Mouse (Mus musculus): ENCODE measurements around the gene Zbtb22. TPM values are rescaled to one million over a fixed set of nuclear protein-coding genes. Genes with fewer than 3 reads are reported as not detected.
A peak's percentile ranks its signal among the peaks of the same experiment; 100 is the strongest.
"Not testable (repeated sequence)": the region's sequence is repeated elsewhere in the genome, so short reads cannot be mapped to it uniquely, and the experiment has no call there.

Zbtb22 gene
- total RNA-seq, 1 experiment from 2014 or later, result 21.8 TPM

DNA sequence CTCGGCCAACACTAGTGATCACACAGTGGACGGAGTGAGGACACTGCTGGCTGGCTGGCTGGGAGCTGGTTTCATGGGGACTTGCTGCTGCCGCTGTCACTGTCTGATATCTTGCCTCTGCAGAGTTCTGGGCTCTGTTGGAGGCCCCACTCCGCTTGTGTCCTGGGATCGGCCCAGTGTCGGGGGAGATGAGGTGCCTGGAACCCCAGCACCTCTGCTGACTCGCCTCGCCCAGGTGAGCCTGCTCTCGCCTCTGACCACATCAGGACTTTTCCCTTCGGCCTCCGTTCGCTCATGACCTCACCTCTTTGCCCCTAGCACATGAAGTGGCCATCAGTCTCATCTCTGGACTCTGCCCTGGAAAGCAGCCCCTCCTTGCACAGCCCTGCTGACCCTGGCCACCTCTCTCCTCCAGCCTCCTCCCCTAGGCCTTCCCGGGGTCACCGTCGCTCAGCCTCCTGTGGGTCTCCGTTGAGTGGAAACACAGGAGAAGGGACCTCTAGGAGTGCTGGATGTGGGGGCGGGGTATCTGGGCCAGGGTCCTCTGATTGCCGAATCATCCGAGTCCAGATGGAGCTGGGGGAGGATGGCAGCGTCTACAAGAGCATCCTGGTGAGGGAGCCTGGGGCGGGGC is 19.8 kb downstream of the Zbtb22 start:
- ATAC-seq (replicated peaks; ENCODE audit: insufficient number of reproducible peaks, low FRiP score, low TSS enrichment, poor library complexity, severe bottlenecking), result no peak

DNA sequence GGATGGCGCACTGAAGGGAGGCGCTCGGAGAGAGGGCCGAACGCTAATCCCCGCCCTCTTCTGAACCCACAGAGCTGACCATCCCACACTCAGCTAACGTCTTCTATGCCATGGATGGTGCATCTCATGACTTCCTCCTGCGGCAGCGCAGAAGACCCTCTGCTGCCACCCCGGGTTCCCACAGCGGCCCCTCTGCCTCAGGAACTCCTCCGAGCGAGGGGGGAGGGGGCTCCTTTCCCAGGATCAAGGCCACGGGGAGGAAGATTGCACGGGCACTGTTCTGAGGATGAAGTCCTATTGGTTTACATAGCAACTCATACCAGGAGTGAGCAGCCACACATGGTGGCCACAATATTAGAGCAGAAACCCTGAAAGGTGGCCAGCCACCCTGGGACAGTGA is 21.3 kb downstream of the Zbtb22 start:
- no peak for ATAC-seq (replicated peaks; ENCODE audit: insufficient number of reproducible peaks, low FRiP score, low TSS enrichment, poor library complexity, severe bottlenecking)

GRCm38 (mm10) chr17:33938783-33939182 is 23.1 kb downstream of the Zbtb22 start:
- no peak for ATAC-seq (replicated peaks; ENCODE audit: insufficient number of reproducible peaks, low FRiP score, low TSS enrichment, poor library complexity, severe bottlenecking)

GRCm38 (mm10) chr17:33940206-33940805 is 24.6 kb downstream of the Zbtb22 start, which contains the start of the genes Pfdn6 and Wdr46:
TSS of gene Pfdn6 (minus strand) at chr17:33940343.
TSS of gene Wdr46 (plus strand) at chr17:33940660.
- ATAC-seq (replicated peaks; ENCODE audit: insufficient number of reproducible peaks, low FRiP score, low TSS enrichment, poor library complexity, severe bottlenecking), result peak; percentile 81

GRCm38 (mm10) chr17:33940981-33941380 is 25.3 kb downstream of the Zbtb22 start:
- no peak for ATAC-seq (replicated peaks; ENCODE audit: insufficient number of reproducible peaks, low FRiP score, low TSS enrichment, poor library complexity, severe bottlenecking)

GRCm38 (mm10) chr17:33941381-33941780 is 25.7 kb downstream of the Zbtb22 start:
- ATAC-seq (replicated peaks; ENCODE audit: insufficient number of reproducible peaks, low FRiP score, low TSS enrichment, poor library complexity, severe bottlenecking), result no peak

DNA sequence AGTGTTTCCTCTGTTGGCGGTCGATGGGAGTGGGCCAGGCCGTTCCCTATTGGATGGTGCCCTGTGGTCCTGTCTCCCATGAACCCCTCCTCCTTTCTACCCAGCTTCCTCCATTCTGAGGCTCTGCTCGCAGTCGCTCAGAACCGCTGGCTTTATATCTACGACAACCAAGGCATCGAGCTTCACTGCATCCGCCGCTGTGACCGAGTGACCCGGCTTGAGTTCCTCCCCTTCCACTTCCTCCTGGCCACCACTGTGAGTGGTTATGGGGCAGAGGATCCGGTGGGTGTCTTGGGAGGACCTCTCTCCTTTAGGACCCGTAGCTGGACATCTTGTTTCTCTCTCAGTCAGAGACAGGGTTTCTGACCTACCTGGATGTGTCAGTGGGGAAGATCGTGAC is 27.8 kb downstream of the Zbtb22 start:
- no peak for ATAC-seq (replicated peaks; ENCODE audit: insufficient number of reproducible peaks, low FRiP score, low TSS enrichment, poor library complexity, severe bottlenecking)

- ATAC-seq (replicated peaks; ENCODE audit: insufficient number of reproducible peaks, low FRiP score, low TSS enrichment, poor library complexity, severe bottlenecking), result no peak
Observed at GRCm38 (mm10) chr17:33947430-33948089, 31.9 kb downstream of the Zbtb22 start.

- no peak for ATAC-seq (replicated peaks; ENCODE audit: insufficient number of reproducible peaks, low FRiP score, low TSS enrichment, poor library complexity, severe bottlenecking)
Observed at GRCm38 (mm10) chr17:33948090-33948904, 32.6 kb downstream of the Zbtb22 start.

DNA sequence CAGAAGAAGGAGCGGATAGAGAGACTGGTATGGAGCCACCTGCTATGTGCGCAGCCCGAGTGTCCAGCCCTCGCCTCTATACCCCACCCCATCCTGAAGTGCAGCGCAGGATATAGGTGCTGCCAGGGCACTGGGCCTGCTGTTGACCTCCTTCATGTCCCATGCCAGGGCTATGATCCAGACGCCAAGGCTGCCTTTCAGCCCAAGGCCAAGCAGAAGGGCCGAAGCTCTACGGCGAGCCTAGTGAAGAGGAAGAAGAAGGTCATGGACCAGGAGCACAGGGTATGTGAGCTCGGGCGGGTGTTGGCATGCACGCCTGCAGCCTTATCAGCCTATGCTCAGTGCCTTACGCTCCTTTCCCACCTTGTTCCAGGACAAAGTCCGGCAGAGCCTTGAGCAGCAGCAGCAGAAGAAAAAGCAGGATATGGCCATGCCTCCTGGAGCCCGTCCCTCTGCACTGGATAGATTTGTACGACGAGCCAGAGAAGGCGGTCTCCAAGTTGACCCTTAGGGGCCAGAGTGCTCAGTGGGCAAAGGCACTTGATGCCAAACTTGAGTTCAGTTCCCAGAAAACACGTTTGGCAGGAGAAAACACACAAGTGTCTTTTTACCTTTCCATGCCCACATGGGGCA is 33.3 kb downstream of the Zbtb22 start:
- ATAC-seq (replicated peaks; ENCODE audit: insufficient number of reproducible peaks, low FRiP score, low TSS enrichment, poor library complexity, severe bottlenecking), result no peak

DNA sequence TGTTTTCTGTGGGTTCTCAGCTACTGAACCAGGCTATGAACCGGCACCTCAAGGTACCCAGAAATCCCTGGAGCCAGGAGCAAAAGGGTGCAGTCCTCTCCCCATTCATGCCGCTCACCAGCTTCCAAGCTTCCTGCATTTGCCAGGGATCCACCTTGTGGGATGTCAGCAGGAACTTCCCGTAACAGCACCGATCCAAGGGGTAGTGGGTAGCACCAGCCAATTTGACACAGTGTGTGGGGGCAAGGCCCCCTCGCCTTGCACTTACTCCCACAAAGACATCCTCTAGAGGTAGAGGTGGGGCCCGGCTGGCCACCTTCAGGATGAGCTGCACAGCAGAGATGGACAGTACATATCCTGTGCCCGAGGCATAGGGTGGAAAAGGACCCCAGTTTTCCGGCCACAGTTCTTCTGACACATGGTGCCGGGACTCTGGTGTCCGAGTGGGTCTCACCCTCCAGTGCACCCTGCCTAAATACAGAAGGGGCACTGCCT is 34.5 kb downstream of the Zbtb22 start:
- no peak for ATAC-seq (replicated peaks; ENCODE audit: insufficient number of reproducible peaks, low FRiP score, low TSS enrichment, poor library complexity, severe bottlenecking)

DNA sequence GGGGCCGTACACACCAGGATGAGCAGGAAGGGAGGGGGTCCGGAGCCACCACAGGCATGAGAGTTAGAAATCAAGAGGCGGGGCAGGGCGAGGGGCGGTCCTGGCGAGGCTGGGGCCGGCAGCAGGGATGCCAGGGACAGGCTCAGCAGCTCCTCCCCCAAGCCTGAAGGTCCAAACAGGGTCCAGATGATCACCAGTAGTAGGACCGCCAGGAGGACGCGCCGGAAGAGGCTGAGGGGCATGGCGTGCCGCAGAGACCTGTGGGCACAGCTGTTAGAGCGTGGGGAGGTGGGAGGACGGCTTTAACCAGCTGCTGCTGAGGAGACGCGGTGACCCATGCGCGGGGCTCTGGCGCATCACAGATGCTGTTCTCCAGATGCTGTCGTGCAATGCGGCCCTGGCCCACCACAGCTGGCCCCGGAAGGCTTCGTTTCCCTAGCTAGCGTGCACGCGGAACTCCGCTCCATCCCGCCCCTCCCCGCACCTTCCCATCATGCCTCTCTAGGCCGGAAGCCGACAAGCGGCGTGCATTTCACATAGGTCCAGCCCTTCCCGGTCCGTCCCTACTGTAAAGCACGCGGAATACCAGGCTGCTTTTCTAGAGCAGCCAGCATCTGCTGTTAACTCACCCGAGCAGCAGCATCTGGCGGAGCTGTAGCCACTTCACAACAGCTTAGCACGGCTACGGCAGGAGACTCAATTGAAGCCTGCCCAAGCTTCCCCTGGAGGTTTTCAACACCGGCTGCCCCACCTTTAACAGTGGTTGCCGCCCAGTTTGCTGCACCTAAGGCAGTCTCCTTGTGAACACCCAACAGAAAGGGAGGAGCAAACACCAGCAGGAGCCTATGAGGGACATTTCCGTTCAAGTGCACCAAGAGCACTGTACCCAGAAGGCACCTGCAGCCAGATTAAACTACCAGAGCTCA is 35.6 kb downstream of the Zbtb22 start, which contains the start of gene B3galt4:
Gene B3galt4, minus strand, starts transcription at position 468 of the 926 bp plus-strand sequence.
- ATAC-seq (replicated peaks; ENCODE audit: insufficient number of reproducible peaks, low FRiP score, low TSS enrichment, poor library complexity, severe bottlenecking), result peak; percentile 59

DNA sequence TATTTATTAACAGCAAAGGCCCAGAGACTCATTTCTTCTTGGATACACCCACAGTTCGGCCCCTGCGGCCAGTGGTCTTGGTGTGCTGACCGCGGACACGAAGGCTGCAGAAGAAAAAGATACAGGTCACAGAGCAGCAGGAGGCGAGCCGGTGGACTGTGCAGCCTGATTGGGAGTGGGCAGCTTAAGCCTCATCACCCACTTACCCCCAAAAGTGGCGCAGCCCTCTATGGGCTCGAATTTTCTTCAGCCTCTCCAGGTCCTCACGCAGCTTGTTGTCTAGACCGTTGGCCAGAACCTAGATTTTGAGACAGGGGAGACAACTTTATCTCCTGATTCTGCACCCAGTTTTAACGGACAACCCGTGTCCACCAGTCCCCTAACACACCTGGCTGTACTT is 36.3 kb downstream of the Zbtb22 start:
- not testable (repeated sequence) for ATAC-seq (replicated peaks; ENCODE audit: insufficient number of reproducible peaks, low FRiP score, low TSS enrichment, poor library complexity, severe bottlenecking)

- ATAC-seq (replicated peaks; ENCODE audit: insufficient number of reproducible peaks, low FRiP score, low TSS enrichment, poor library complexity, severe bottlenecking), result no peak
Observed at GRCm38 (mm10) chr17:33952879-33953278, 37.2 kb downstream of the Zbtb22 start.

DNA sequence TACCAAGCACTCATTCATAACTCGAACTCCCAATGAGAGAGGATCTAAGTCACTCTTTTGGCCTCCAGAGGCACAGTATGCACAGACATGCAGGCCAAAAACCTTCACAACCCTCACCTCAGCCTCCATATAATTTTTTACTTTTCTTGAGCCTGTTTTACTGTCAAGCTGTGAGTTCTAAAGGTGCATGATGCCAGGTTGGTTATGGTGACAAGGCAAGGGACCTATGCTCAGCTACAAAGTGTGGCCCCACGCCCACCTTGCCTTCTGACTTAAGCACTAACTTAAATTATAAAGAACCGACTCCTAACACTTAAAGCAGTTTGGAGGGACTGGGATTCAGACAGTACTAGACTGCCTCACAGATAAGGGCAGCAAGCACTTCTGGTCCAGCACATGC is 37.6 kb downstream of the Zbtb22 start:
- ATAC-seq (replicated peaks; ENCODE audit: insufficient number of reproducible peaks, low FRiP score, low TSS enrichment, poor library complexity, severe bottlenecking), result no peak

- no peak for ATAC-seq (replicated peaks; ENCODE audit: insufficient number of reproducible peaks, low FRiP score, low TSS enrichment, poor library complexity, severe bottlenecking)
Observed at GRCm38 (mm10) chr17:33953961-33954565, 38.4 kb downstream of the Zbtb22 start.

All from monocyte, adult 5-6 weeks (primary cell).